Mouse (Mus musculus) lung, adult 2 months (tissue): Measurements from ENCODE around the gene Acvr2b. TPM values are rescaled to one million over a fixed set of nuclear protein-coding genes. Genes with fewer than 3 reads are reported as not detected.

Source experiments
- DNase-seq: peaks from one replicate; pipeline ENCODE4 v3.0.0; 2022
- H3K4me1 ChIP-seq: fragments of 200-500 bp; 2 replicates; pipeline ENCODE4 v1.6.1; 2011; ENCODE audit warnings: low read length; ENCODE audit not compliant: control insufficient read depth, insufficient read depth
- H3K4me3 ChIP-seq: fragments of 200-500 bp; replicated peaks from 2 replicates; pipeline ENCODE3; 2011; ENCODE audit warnings: low read depth, mild to moderate bottlenecking, control low read depth, low read length; ENCODE audit errors: extremely low read depth
- CTCF ChIP-seq: fragments of 200-500 bp; IDR thresholded peaks from 2 replicates; pipeline ENCODE4 v1.5.1; 2011; ENCODE audit warnings: mild to moderate bottlenecking, low read length, control low read depth; ENCODE audit not compliant: insufficient read depth
- POLR2A ChIP-seq: fragments of 200-500 bp; IDR thresholded peaks from 2 replicates; pipeline ENCODE4 v1.6.1; 2011; ENCODE audit warnings: low read depth, mild to moderate bottlenecking, control low read depth, low read length, borderline replicate concordance; ENCODE audit errors: extremely low read depth
- WGBS: fragments of 180-500 bp; shearing (Covaris S2); methylation state at CpG from one replicate; pipeline ENCODE4 v1.1.7; 2018; 5-methylcytosine and 5-hydroxymethylcytosine counted together
- polyA plus RNA-seq: library from polyadenylated mRNA; depleted of rRNA; stranded (reverse); fragments of >200 nt; gene quantifications from 2 replicates; pipeline ENCODE4 v1.2.3, GENCODE M21; 2012

Acvr2b gene
- polyA plus RNA-seq, 1 experiment: 11.8 TPM

GRCm38 (mm10) chr9:119404090-119404489 lies 2.2 kb downstream of the Acvr2b start:
- H3K4me1 ChIP-seq: peaks cover 9% of the 10 kb centered on the region
- TF ChIP-seq POLR2A (no peak), CTCF (no peak)
- DNase-seq: no peak
- WGBS: 72% methylated on average over 5 of the region's 5 CpGs
- H3K4me3 ChIP-seq: no peak overlapping the region

- DNase-seq: no peak
- Histone ChIP-seq H3K4me1 (peaks cover 13% of the 10 kb centered on the region), H3K4me3 (no peak overlapping the region)
- no peak for TF ChIP-seq POLR2A
- no peak for TF ChIP-seq CTCF
- 63% methylated on average over 15 of the region's 15 CpGs for WGBS
Observed at GRCm38 (mm10) chr9:119407884-119408283, 6.0 kb downstream of the Acvr2b start.

GRCm38 (mm10) chr9:119408898-119409664 lies 7.2 kb downstream of the Acvr2b start:
- TF ChIP-seq CTCF: no peak
- TF ChIP-seq POLR2A: no peak
- 50% methylated on average over 11 of the region's 11 CpGs for WGBS
- H3K4me1 ChIP-seq: peaks cover 6% of the 10 kb centered on the region
- no peak for DNase-seq
- no peak overlapping the region for H3K4me3 ChIP-seq

- peaks cover 6% of the 10 kb centered on the region for H3K4me1 ChIP-seq
- WGBS: 84% methylated on average over 5 of the region's 5 CpGs
Observed at GRCm38 (mm10) chr9:119409864-119410263, 7.9 kb downstream of the Acvr2b start.

GRCm38 (mm10) chr9:119418025-119418424 lies 16.1 kb downstream of the Acvr2b start:
- Histone ChIP-seq H3K4me3 (no peak overlapping the region), H3K4me1 (no peaks in the 10 kb centered on the region)
- 61% methylated on average over 18 of the region's 18 CpGs for WGBS
- TF ChIP-seq CTCF (no peak), POLR2A (no peak)
- DNase-seq: no peak

More at GRCm38 (mm10) chr9:119409864-119410263, 7.9 kb downstream of the Acvr2b start:
- DNase-seq: no peak
- no peak overlapping the region for H3K4me3 ChIP-seq
- no peak for TF ChIP-seq CTCF
- no peak for TF ChIP-seq POLR2A

GRCm38 (mm10) chr9:119419852-119420438 lies 18.0 kb downstream of the Acvr2b start:
- peaks cover 2% of the 10 kb centered on the region; the same call in 1 of the 2 replicates for H3K4me1 ChIP-seq
- H3K4me3 ChIP-seq: no peak overlapping the region
- DNase-seq: no peak
- TF ChIP-seq CTCF (no peak), POLR2A (no peak)
- 81% methylated on average over 12 of the region's 12 CpGs for WGBS

- TF ChIP-seq CTCF (no peak), POLR2A (no peak)
- Histone ChIP-seq H3K4me3 (no peak overlapping the region), H3K4me1 (peaks cover 19% of the 10 kb centered on the region)
- DNase-seq: peak; percentile 42
- WGBS: 23% methylated on average over 7 of the region's 7 CpGs
Observed at GRCm38 (mm10) chr9:119425217-119425975, 23.5 kb downstream of the Acvr2b start.

GRCm38 (mm10) chr9:119425976-119426415 lies 24.1 kb downstream of the Acvr2b start:
- peak; percentile 50 for DNase-seq
- no peak for TF ChIP-seq CTCF
- TF ChIP-seq POLR2A: no peak
- Histone ChIP-seq H3K4me1 (peaks cover 19% of the 10 kb centered on the region), H3K4me3 (no peak overlapping the region)
- WGBS: 69% methylated on average over 13 of the region's 13 CpGs

GRCm38 (mm10) chr9:119426483-119426882 lies 24.6 kb downstream of the Acvr2b start:
- H3K4me1 ChIP-seq: peaks cover 19% of the 10 kb centered on the region
- DNase-seq: no peak
- 55% methylated on average over 7 of the region's 7 CpGs for WGBS
- TF ChIP-seq POLR2A: no peak
- no peak for TF ChIP-seq CTCF
- no peak overlapping the region for H3K4me3 ChIP-seq
